Mouse (Mus musculus) embryonic facial prominence, embryonic 11.5 days (tissue): Measurements from ENCODE around the gene Hmgn3. TPM values are rescaled to one million over a fixed set of nuclear protein-coding genes. Genes with fewer than 3 reads are reported as not detected.

Experiments used
- polyA plus RNA-seq: library from polyadenylated mRNA; unstranded; fragments of >200 nt; fragmentation: Nextera tagmentation; extraction: Ambion mirVana; gene quantifications from 2 replicates; pipeline ENCODE4 v1.2.1, GENCODE M21; 2014

Hmgn3 gene
- polyA plus RNA-seq, 1 experiment from 2014 or later, result 199 TPM

Other genes with a start within 250 kb of the Hmgn3 start
- gene Phip, start 171.2 kb downstream of the Hmgn3 start, polyA plus RNA-seq, result 127 and 135 TPM in 2 replicates